Mouse (Mus musculus) liver, adult 2 months (tissue): Measurements from ENCODE around the gene Nox4. TPM values are rescaled to one million over a fixed set of nuclear protein-coding genes. Genes with fewer than 3 reads are reported as not detected.
A peak's percentile ranks its signal among the peaks of the same experiment; 100 is the strongest.

ENCODE experiments used
- DNase-seq: peaks from one replicate; pipeline ENCODE4 v3.0.0-alpha.2; 2011; ENCODE audit warnings: low read depth, low spot score; ENCODE audit errors: extremely low read depth
- H3K27ac ChIP-seq: fragments of 200-500 bp; replicated peaks from 2 replicates; pipeline ENCODE4 v1.5.1; 2012; ENCODE audit warnings: low read depth, mild to moderate bottlenecking, control low read depth, inconsistent platforms, low read length; ENCODE audit not compliant: insufficient read depth
- H3K27me3 ChIP-seq: fragments of 200-500 bp; 2 replicates; pipeline ENCODE4 v1.6.1; 2012; ENCODE audit warnings: mild to moderate bottlenecking, moderate library complexity, low read length, inconsistent platforms; ENCODE audit not compliant: control insufficient read depth, insufficient read depth
- H3K36me3 ChIP-seq: fragments of 200-500 bp; 2 replicates; pipeline ENCODE4 v1.6.1; 2012; ENCODE audit warnings: low read length, inconsistent platforms; ENCODE audit not compliant: control insufficient read depth, insufficient read depth
- H3K4me1 ChIP-seq: fragments of 200-500 bp; 2 replicates; pipeline ENCODE4 v1.6.1; 2011; ENCODE audit warnings: low read length; ENCODE audit not compliant: control insufficient read depth, insufficient read depth
- H3K4me3 ChIP-seq: fragments of 200-500 bp; 2 replicates; pipeline ENCODE4 v1.5.1; 2011; ENCODE audit warnings: low read depth, mild to moderate bottlenecking, control low read depth, low read length, moderate library complexity; ENCODE audit not compliant: insufficient read depth
- H3K79me2 ChIP-seq: fragments of 200-500 bp; 2 replicates; pipeline ENCODE4 v1.6.1; 2012; ENCODE audit warnings: inconsistent platforms, mild to moderate bottlenecking, low read length, moderate library complexity; ENCODE audit not compliant: control insufficient read depth, insufficient read depth
- H3K9ac ChIP-seq: fragments of 200-500 bp; 2 replicates; pipeline ENCODE4 v1.6.1; 2012; ENCODE audit warnings: low read depth, mild to moderate bottlenecking, control low read depth, inconsistent platforms, low read length
- CTCF ChIP-seq: fragments of 200-500 bp; IDR thresholded peaks from 2 replicates; pipeline ENCODE4 v1.5.1; 2011; ENCODE audit warnings: low read depth, low read length, control low read depth
- POLR2A ChIP-seq: fragments of 200-500 bp; IDR thresholded peaks from 2 replicates; pipeline ENCODE4 v1.6.1; 2011; ENCODE audit warnings: low read length, control low read depth; ENCODE audit not compliant: insufficient read depth; ENCODE audit errors: extremely low read depth
- WGBS: fragments of 180-500 bp; shearing (Covaris S2); methylation state at CpG from one replicate; pipeline ENCODE4 v1.1.7; 2018; 5-methylcytosine and 5-hydroxymethylcytosine counted together
- polyA plus RNA-seq: library from polyadenylated mRNA; depleted of rRNA; stranded (reverse); fragments of >200 nt; gene quantifications from 2 replicates; pipeline ENCODE4 v1.2.3, GENCODE M21; 2012
- total RNA-seq: library from RNA; depleted of rRNA; stranded (reverse); fragments of >200 nt; gene quantifications from 2 replicates; pipeline ENCODE4 v1.2.3, GENCODE M21; 2014

The Nox4 gene
- total and polyA plus RNA-seq, 2 experiments = 1.2 to 5.0 TPM

GRCm38 (mm10) chr7:87227051-87227948 lies 18.6 kb upstream of the Nox4 start:
- 66% methylated on average over 4 of the region's 4 CpGs for WGBS
- no peak for TF ChIP-seq CTCF
- no peak for TF ChIP-seq POLR2A
- no peaks in the 10 kb centered on the region for H3K27me3 ChIP-seq

GRCm38 (mm10) chr7:87229502-87229901 lies 16.4 kb upstream of the Nox4 start:
- peak; percentile 89 for DNase-seq
- 26% methylated on average over 1 of the region's 1 CpGs for WGBS
- TF ChIP-seq POLR2A = no peak
- Histone ChIP-seq H3K9ac (no peak overlapping the region), H3K4me1 (peaks cover 5% of the 10 kb centered on the region; the same call in 1 of the 2 replicates), H3K36me3 (no peaks in the 10 kb centered on the region), H3K79me2 (no peaks in the 10 kb centered on the region), H3K4me3 (no peak overlapping the region), H3K27me3 (no peaks in the 10 kb centered on the region), H3K27ac (no peak overlapping the region)

More at GRCm38 (mm10) chr7:87227051-87227948, 18.6 kb upstream of the Nox4 start:
- H3K9ac ChIP-seq = no peak overlapping the region
- no peak overlapping the region for H3K4me3 ChIP-seq
- no peaks in the 10 kb centered on the region for H3K36me3 ChIP-seq
- H3K4me1 ChIP-seq = peaks cover 4% of the 10 kb centered on the region; the same call in 1 of the 2 replicates
- H3K27ac ChIP-seq = no peak overlapping the region
- DNase-seq = no peak
- H3K79me2 ChIP-seq = no peaks in the 10 kb centered on the region

GRCm38 (mm10) chr7:87241139-87241538 lies 4.8 kb upstream of the Nox4 start:
- Histone ChIP-seq H3K27me3 (no peaks in the 10 kb centered on the region), H3K4me1 (no peaks in the 10 kb centered on the region; the same call in 1 of the 2 replicates), H3K4me3 (no peak overlapping the region), H3K79me2 (no peaks in the 10 kb centered on the region), H3K36me3 (no peaks in the 10 kb centered on the region), H3K27ac (no peak overlapping the region), H3K9ac (no peak overlapping the region)
- TF ChIP-seq CTCF (no peak), POLR2A (no peak)
- DNase-seq = no peak
- WGBS = 66% methylated on average over 1 of the region's 1 CpGs

- Histone ChIP-seq H3K36me3 (peaks cover 3% of the 10 kb centered on the region), H3K27ac (peak overlapping the region; percentile 44; the same call in 1 of the 2 replicates), H3K79me2 (no peaks in the 10 kb centered on the region), H3K27me3 (no peaks in the 10 kb centered on the region), H3K4me1 (no peaks in the 10 kb centered on the region; the same call in 1 of the 2 replicates), H3K4me3 (peak overlapping the region; percentile 73), H3K9ac (peak overlapping the region; percentile 84)
- WGBS = under 1% methylated on average over 30 of the region's 30 CpGs
- TF ChIP-seq POLR2A (no peak), CTCF (0 out of 2 replicates have a peak, but pooled peaks have one; percentile 8)
- peak; percentile 51 for DNase-seq
Observed at GRCm38 (mm10) chr7:87246580-87246934, 661 bp downstream of the Nox4 start.

GRCm38 (mm10) chr7:87246940-87247339 lies 1.0 kb downstream of the Nox4 start:
- DNase-seq = peak; percentile 36
- Histone ChIP-seq H3K36me3 (peaks cover 3% of the 10 kb centered on the region), H3K4me1 (no peaks in the 10 kb centered on the region; the same call in 1 of the 2 replicates), H3K9ac (peak overlapping the region; percentile 84), H3K79me2 (no peaks in the 10 kb centered on the region), H3K27ac (peak overlapping the region; percentile 44; the same call in 1 of the 2 replicates), H3K4me3 (peak overlapping the region; percentile 73), H3K27me3 (no peaks in the 10 kb centered on the region)
- 71% methylated on average over 1 of the region's 1 CpGs for WGBS
- TF ChIP-seq CTCF = no peak
- TF ChIP-seq POLR2A = no peak
